Mouse (Mus musculus) limb, embryonic 12.5 days (tissue): ENCODE measurements around the gene Sergef. TPM values are rescaled to one million over a fixed set of nuclear protein-coding genes. Genes with fewer than 3 reads are reported as not detected.
"Not testable (repeated sequence)": the region's sequence is repeated elsewhere in the genome, so short reads cannot be mapped to it uniquely, and the experiment has no call there.

Experiments used
- ATAC-seq: fragments of 200-750 bp; cut with Nextera tagmentation; 2 replicates; pipeline ENCODE4 v1.8.0; 2017; ENCODE audit warnings: low read depth, moderate TSS enrichment; ENCODE audit not compliant: insufficient number of reproducible peaks, insufficient read depth, low FRiP score, low TSS enrichment
- H3K27ac ChIP-seq: fragments of 300-500 bp; sonication (generic); 2 replicates; pipeline ENCODE4 v1.5.1; 2016; ENCODE audit warnings: mild to moderate bottlenecking, moderate library complexity
- H3K27me3 ChIP-seq: fragments of 300-500 bp; sonication (generic); 2 replicates; pipeline ENCODE4 v1.6.1; 2016; ENCODE audit warnings: mild to moderate bottlenecking, moderate library complexity
- H3K36me3 ChIP-seq: fragments of 300-500 bp; sonication (generic); 2 replicates; pipeline ENCODE4 v1.6.1; 2016; ENCODE audit warnings: mild to moderate bottlenecking, moderate library complexity
- H3K4me1 ChIP-seq: fragments of 300-500 bp; sonication (generic); replicated peaks from 2 replicates; pipeline ENCODE4 v1.6.1; 2016
- H3K4me2 ChIP-seq: fragments of 300-500 bp; sonication (generic); 2 replicates; pipeline ENCODE4 v1.6.1; 2016; ENCODE audit warnings: mild to moderate bottlenecking, moderate library complexity
- H3K4me3 ChIP-seq: fragments of 300-500 bp; sonication (generic); replicated peaks from 2 replicates; pipeline ENCODE4 v1.5.1; 2016; ENCODE audit warnings: mild to moderate bottlenecking
- H3K9ac ChIP-seq: fragments of 300-500 bp; sonication (generic); replicated peaks from 2 replicates; pipeline ENCODE4 v1.6.1; 2016; ENCODE audit warnings: mild to moderate bottlenecking, moderate library complexity
- H3K9me3 ChIP-seq: fragments of 300-500 bp; sonication (generic); 2 replicates; pipeline ENCODE4 v1.6.1; 2016; ENCODE audit warnings: mild to moderate bottlenecking, moderate library complexity
- whole genome bisulfite sequencing: fragments of 180-500 bp; shearing (Covaris S2); methylation state at CpG from one replicate; pipeline ENCODE4 v1.1.7; 2016; 5-methylcytosine and 5-hydroxymethylcytosine counted together
- polyA plus RNA-seq: library from polyadenylated mRNA; unstranded; fragments of >200 nt; fragmentation: Nextera tagmentation; extraction: Ambion mirVana; gene quantifications from 2 replicates; pipeline ENCODE4 v1.2.1, GENCODE M21; 2016

Gene Sergef
- polyA plus RNA-seq, 1 experiment from 2014 or later = 12.1 TPM

- Histone ChIP-seq H3K9me3 (no peaks in the 10 kb centered on the region), H3K4me3 (no peak overlapping the region), H3K27me3 (no peaks in the 10 kb centered on the region), H3K4me2 (no peak overlapping the region), H3K9ac (no peak overlapping the region), H3K4me1 (no peaks in the 10 kb centered on the region), H3K27ac (no peak overlapping the region), H3K36me3 (no peaks in the 10 kb centered on the region)
- no peak for ATAC-seq
- 79% methylated on average over 15 of the region's 15 CpGs for WGBS
Measured at GRCm38 (mm10) chr7:46572803-46573594, 66.6 kb downstream of the Sergef start.

- H3K27me3 ChIP-seq, H3K9ac ChIP-seq, H3K4me1 ChIP-seq, ATAC-seq, H3K27ac ChIP-seq, H3K4me3 ChIP-seq, H3K9me3 ChIP-seq, H3K4me2 ChIP-seq, H3K36me3 ChIP-seq: not testable (repeated sequence)
- 72% methylated on average over 9 of the region's 9 CpGs for WGBS
Measured at GRCm38 (mm10) chr7:46569509-46569908, 70.1 kb downstream of the Sergef start.

- Histone ChIP-seq H3K4me1 (no peaks in the 10 kb centered on the region), H3K27ac (no peak overlapping the region), H3K9me3 (0 out of 2 replicates have a peak, but pooled peaks cover 3% of the 10 kb centered on the region), H3K9ac (no peak overlapping the region), H3K27me3 (no peaks in the 10 kb centered on the region), H3K36me3 (0 out of 2 replicates have a peak, but pooled peaks cover 3% of the 10 kb centered on the region), H3K4me3 (no peak overlapping the region), H3K4me2 (no peak overlapping the region)
- WGBS = 89% methylated on average over 8 of the region's 8 CpGs
- ATAC-seq = no peak
Measured at GRCm38 (mm10) chr7:46566318-46567007, 73.1 kb downstream of the Sergef start.

DNA sequence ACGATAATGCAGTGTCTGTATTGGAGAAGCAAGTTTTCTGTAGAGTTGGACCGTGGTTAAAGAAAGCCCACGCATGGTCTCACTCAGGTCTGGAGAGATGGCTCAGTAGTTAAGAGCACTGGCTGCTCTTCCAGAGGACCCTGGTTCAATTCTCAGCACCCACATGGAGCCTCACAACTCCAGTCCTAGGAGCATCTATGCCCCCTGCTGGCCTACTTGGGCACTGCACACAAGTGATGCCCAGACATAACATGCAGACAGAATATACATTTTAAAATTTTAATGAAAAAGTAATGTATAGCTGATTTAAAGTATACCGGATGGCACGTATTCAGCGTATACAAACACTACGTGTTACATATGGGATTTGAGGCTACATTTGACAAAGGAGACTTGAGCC lies 74.2 kb downstream of the Sergef start:
- 97% methylated on average over 7 of the region's 7 CpGs for WGBS

GRCm38 (mm10) chr7:46563801-46564200 lies 75.8 kb downstream of the Sergef start:
- ATAC-seq = no peak
- no peak overlapping the region for H3K4me2 ChIP-seq
- no peaks in the 10 kb centered on the region for H3K4me1 ChIP-seq
- H3K36me3 ChIP-seq = 0 out of 2 replicates have a peak, but pooled peaks cover 3% of the 10 kb centered on the region
- no peaks in the 10 kb centered on the region for H3K27me3 ChIP-seq
- H3K4me3 ChIP-seq = no peak overlapping the region
- H3K9ac ChIP-seq = no peak overlapping the region
- H3K27ac ChIP-seq = no peak overlapping the region
- 0 out of 2 replicates have a peak, but pooled peaks cover 3% of the 10 kb centered on the region for H3K9me3 ChIP-seq

More for the DNA sequence above, 74.2 kb downstream of the Sergef start:
- no peak overlapping the region for H3K4me2 ChIP-seq
- H3K9me3 ChIP-seq = 0 out of 2 replicates have a peak, but pooled peaks cover 3% of the 10 kb centered on the region
- no peak overlapping the region for H3K4me3 ChIP-seq
- H3K9ac ChIP-seq = no peak overlapping the region
- H3K27me3 ChIP-seq = no peaks in the 10 kb centered on the region
- H3K4me1 ChIP-seq = no peaks in the 10 kb centered on the region
- H3K27ac ChIP-seq = no peak overlapping the region
- H3K36me3 ChIP-seq = 0 out of 2 replicates have a peak, but pooled peaks cover 3% of the 10 kb centered on the region
- ATAC-seq = no peak

GRCm38 (mm10) chr7:46560061-46560460 lies 79.5 kb downstream of the Sergef start:
- Histone ChIP-seq H3K4me2 (no peak overlapping the region), H3K27me3 (no peaks in the 10 kb centered on the region), H3K4me1 (no peaks in the 10 kb centered on the region), H3K36me3 (no peaks in the 10 kb centered on the region), H3K9me3 (0 out of 2 replicates have a peak, but pooled peaks cover 3% of the 10 kb centered on the region), H3K4me3 (no peak overlapping the region), H3K9ac (no peak overlapping the region), H3K27ac (no peak overlapping the region)
- ATAC-seq = no peak
- WGBS = 88% methylated on average over 2 of the region's 2 CpGs

GRCm38 (mm10) chr7:46559643-46560042 lies 80.0 kb downstream of the Sergef start:
- no peaks in the 10 kb centered on the region for H3K4me1 ChIP-seq
- H3K4me3 ChIP-seq = no peak overlapping the region
- no peaks in the 10 kb centered on the region for H3K27me3 ChIP-seq
- H3K36me3 ChIP-seq = no peaks in the 10 kb centered on the region
- no peak overlapping the region for H3K9ac ChIP-seq
- 94% methylated on average over 6 of the region's 6 CpGs for whole genome bisulfite sequencing
- H3K4me2 ChIP-seq = no peak overlapping the region
- no peaks in the 10 kb centered on the region for H3K9me3 ChIP-seq
- no peak overlapping the region for H3K27ac ChIP-seq
- ATAC-seq = no peak

GRCm38 (mm10) chr7:46559006-46559405 lies 80.6 kb downstream of the Sergef start:
- Histone ChIP-seq H3K27ac (no peak overlapping the region), H3K27me3 (no peaks in the 10 kb centered on the region), H3K36me3 (no peaks in the 10 kb centered on the region), H3K9ac (no peak overlapping the region), H3K9me3 (no peaks in the 10 kb centered on the region), H3K4me2 (no peak overlapping the region), H3K4me3 (no peak overlapping the region), H3K4me1 (no peaks in the 10 kb centered on the region)
- 89% methylated on average over 5 of the region's 5 CpGs for WGBS
- ATAC-seq = no peak

DNA sequence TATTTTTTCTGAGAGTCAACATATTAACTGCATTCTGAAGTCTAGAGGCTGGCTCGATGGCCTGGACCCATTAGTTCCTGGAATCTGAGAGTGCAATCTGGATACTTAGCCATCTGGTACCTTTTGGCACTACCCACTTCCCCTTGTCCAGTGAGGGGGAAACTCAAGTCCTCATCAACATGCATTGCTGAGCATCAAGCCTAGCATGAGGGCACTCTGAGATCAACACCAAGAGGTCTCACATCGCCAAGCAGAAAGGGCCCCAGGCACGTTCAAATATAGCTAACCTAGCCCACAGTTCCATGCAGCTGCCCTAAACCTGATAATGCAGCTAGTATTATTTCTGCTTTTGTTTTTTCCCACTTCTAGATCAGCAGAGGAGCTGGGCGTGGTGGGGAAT lies 81.6 kb downstream of the Sergef start:
- ATAC-seq = no peak
- Histone ChIP-seq H3K4me3 (no peak overlapping the region), H3K9ac (no peak overlapping the region), H3K27me3 (no peaks in the 10 kb centered on the region), H3K4me1 (no peaks in the 10 kb centered on the region), H3K9me3 (no peaks in the 10 kb centered on the region), H3K27ac (no peak overlapping the region), H3K4me2 (no peak overlapping the region), H3K36me3 (no peaks in the 10 kb centered on the region)
- 94% methylated on average over 4 of the region's 4 CpGs for WGBS

DNA sequence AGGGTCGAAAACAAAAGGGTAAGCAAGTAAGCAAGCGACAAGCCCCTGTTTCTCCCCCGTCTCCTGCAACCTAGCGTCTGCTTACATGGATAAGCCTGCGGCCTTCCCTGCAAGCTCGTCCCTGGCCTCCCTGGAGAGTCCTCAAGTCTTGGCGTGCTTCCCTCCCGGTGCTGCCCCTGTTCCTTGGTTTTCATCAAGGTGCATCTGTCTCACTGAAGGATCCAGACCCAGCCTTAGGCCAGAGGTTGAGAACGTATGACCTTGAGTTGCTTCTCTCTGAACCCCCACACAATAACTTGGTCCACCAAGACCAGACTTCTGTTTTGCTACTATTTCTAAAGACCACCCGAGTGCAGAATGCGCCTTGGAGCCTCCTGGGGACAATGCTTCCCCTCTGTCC lies 82.2 kb downstream of the Sergef start:
- H3K36me3 ChIP-seq = no peaks in the 10 kb centered on the region
- H3K9me3 ChIP-seq = no peaks in the 10 kb centered on the region
- no peaks in the 10 kb centered on the region for H3K27me3 ChIP-seq
- no peak overlapping the region for H3K4me3 ChIP-seq
- no peak overlapping the region for H3K9ac ChIP-seq
- H3K4me1 ChIP-seq = no peaks in the 10 kb centered on the region
- no peak for ATAC-seq
- no peak overlapping the region for H3K4me2 ChIP-seq
- WGBS = 83% methylated on average over 11 of the region's 11 CpGs
- H3K27ac ChIP-seq = no peak overlapping the region

GRCm38 (mm10) chr7:46556358-46557118 lies 83.1 kb downstream of the Sergef start:
- no peaks in the 10 kb centered on the region for H3K27me3 ChIP-seq
- H3K27ac ChIP-seq = no peak overlapping the region
- 75% methylated on average over 13 of the region's 13 CpGs for WGBS
- no peaks in the 10 kb centered on the region for H3K36me3 ChIP-seq
- H3K9ac ChIP-seq = no peak overlapping the region
- H3K9me3 ChIP-seq = no peaks in the 10 kb centered on the region
- no peaks in the 10 kb centered on the region for H3K4me1 ChIP-seq
- no peak overlapping the region for H3K4me3 ChIP-seq
- no peak overlapping the region for H3K4me2 ChIP-seq
- ATAC-seq = no peak
